Mouse (Mus musculus) ES-E14 (cell line): ENCODE measurements around the gene Ak7. TPM values are rescaled to one million over a fixed set of nuclear protein-coding genes. Genes with fewer than 3 reads are reported as not detected.

ENCODE experiments used
- DNase-seq: peaks from one replicate; pipeline ENCODE4 v3.0.0-alpha.2; 2013; ENCODE audit warnings: low read depth, low spot score
- H3K27ac ChIP-seq: 2 replicates; pipeline ENCODE4 v1.5.1; 2012; ENCODE audit warnings: low read depth, mild to moderate bottlenecking, low read length, moderate library complexity, mixed read lengths; ENCODE audit not compliant: poor library complexity, insufficient read depth, severe bottlenecking
- H3K36me3 ChIP-seq: 2 replicates; pipeline ENCODE4 v1.6.1; 2012; ENCODE audit warnings: mild to moderate bottlenecking, low read length, moderate library complexity, mixed read lengths; ENCODE audit not compliant: control insufficient read depth, poor library complexity, insufficient read depth, severe bottlenecking
- H3K4me1 ChIP-seq, 2 experiments: fragments of 150-350 bp in 1 of 2; sonication (generic) in 1 of 2; 2 replicates each; pipeline ENCODE4 v1.6.1; 2012; ENCODE audit warnings: low read length in 2 of 2, mild to moderate bottlenecking in 1 of 2, mixed read lengths in 1 of 2; ENCODE audit not compliant: control insufficient read depth in 2 of 2, insufficient read depth in 2 of 2, poor library complexity in 1 of 2
- H3K4me3 ChIP-seq, 2 experiments: fragments of 150-350 bp in 1 of 2; sonication (generic) in 1 of 2; 2 replicates each; pipeline ENCODE4 v1.5.1; 2012; ENCODE audit warnings: low read length in 2 of 2, low read depth in 1 of 2, mild to moderate bottlenecking in 1 of 2, mixed read lengths in 1 of 2; ENCODE audit not compliant: insufficient read depth in 1 of 2, poor library complexity in 1 of 2, severe bottlenecking in 1 of 2
- H3K9ac ChIP-seq: 2 replicates; pipeline ENCODE4 v1.6.1; 2012; ENCODE audit warnings: low read depth, mild to moderate bottlenecking, low read length, mixed read lengths; ENCODE audit not compliant: poor library complexity, insufficient read depth, severe bottlenecking
- H3K9me3 ChIP-seq: fragments of 150-350 bp; sonication (generic); 2 replicates; pipeline ENCODE4 v1.6.1; 2012; ENCODE audit warnings: low read depth, mild to moderate bottlenecking, low read length; ENCODE audit not compliant: control insufficient read depth, insufficient read depth
- CHD2 ChIP-seq: IDR thresholded peaks from 2 replicates; pipeline ENCODE4 v1.6.1; 2014; ENCODE audit warnings: mild to moderate bottlenecking, low read depth, low read length, inconsistent platforms
- HCFC1 ChIP-seq: IDR thresholded peaks from 2 replicates; pipeline ENCODE4 v1.6.1; 2012; ENCODE audit warnings: low read length, inconsistent platforms, borderline replicate concordance; ENCODE audit not compliant: insufficient read depth
- MAFK ChIP-seq: IDR thresholded peaks from 2 replicates; pipeline ENCODE4 v1.6.1; 2014; ENCODE audit warnings: mild to moderate bottlenecking, low read depth, low read length, inconsistent platforms; ENCODE audit not compliant: insufficient read depth
- ZC3H11A ChIP-seq: IDR thresholded peaks from 2 replicates; pipeline ENCODE4 v1.6.1; 2012; ENCODE audit warnings: low read depth, mild to moderate bottlenecking, inconsistent platforms, low read length, borderline replicate concordance
- ZNF384 ChIP-seq: IDR thresholded peaks from 2 replicates; pipeline ENCODE4 v1.6.1; 2012; ENCODE audit warnings: low read depth, low read length, inconsistent platforms
- in situ Hi-C, 2 experiments: fragments of 600-800 bp; cut with MboI; formaldehyde crosslinking; loops; one replicate each; pipeline ENCODE4 v1.15.1; 2025; ENCODE audit warnings: low sequenced_read_pairs in 2 of 2, inconsistent platforms in 1 of 2; ENCODE audit not compliant: unreplicated experiment in 2 of 2
- total RNA-seq: library from RNA; depleted of rRNA; stranded (reverse); fragments of 300-350 nt; gene quantifications from 2 replicates; pipeline ENCODE4 v1.2.3, GENCODE M21; 2012

Gene Ak7
- total RNA-seq, 1 experiment = 6.5 TPM

DNA sequence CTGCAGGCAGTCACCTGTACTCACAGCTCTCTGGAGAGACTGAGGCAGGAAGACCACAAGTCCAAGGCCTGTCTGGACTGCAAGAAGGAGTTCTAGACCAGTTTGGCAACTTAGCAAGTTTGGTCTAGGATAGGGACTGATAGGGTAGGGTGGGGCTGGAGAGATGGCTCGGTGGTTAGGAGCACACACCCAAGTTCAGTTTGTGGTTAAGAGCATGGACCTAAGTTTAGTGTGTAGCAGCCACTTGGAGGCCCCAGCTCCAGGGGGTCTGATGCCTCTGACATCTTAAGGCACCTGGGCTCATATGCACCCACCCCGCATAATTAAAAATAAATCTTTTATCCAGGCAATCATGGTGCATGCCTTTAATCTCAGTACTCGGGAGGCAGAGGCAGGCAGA, 21.5 kb downstream of the Ak7 start:
- H3K27ac ChIP-seq = no peak overlapping the region
- in situ Hi-C loops = no loop called here
- no peaks in the 10 kb centered on the region for H3K9me3 ChIP-seq
- DNase-seq = no peak
- H3K4me1 ChIP-seq = peaks cover 2% of the 10 kb centered on the region in 2 experiments; a peak in 1 of 4 replicates
- no peak overlapping the region for H3K4me3 ChIP-seq
- TF ChIP-seq CHD2 (no peak), ZC3H11A (no peak), HCFC1 (no peak), MAFK (no peak), ZNF384 (no peak)
- H3K9ac ChIP-seq = no peak overlapping the region
- H3K36me3 ChIP-seq = no peaks in the 10 kb centered on the region

DNA sequence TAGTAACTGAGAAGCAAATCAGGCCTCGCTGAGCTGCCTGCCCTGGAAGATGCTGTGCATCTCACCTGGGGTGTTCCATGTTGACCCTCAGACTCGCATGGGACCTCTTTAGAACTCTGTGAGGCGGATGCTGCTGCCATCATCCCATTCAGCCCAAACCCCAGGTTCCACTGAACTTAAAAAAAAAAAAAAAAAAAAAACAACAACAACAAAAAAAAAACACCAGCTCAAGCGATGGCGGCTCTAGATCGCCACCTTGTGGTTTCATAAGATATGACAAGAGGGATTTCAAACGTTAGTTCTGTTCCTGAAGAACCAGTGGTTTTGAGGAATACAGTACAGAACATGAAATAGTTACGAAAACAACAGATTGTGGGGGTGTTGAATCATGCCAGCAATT, 22.2 kb downstream of the Ak7 start:
- no peak overlapping the region for H3K9ac ChIP-seq
- in situ Hi-C loops = no loop called here
- no peaks in the 10 kb centered on the region for H3K36me3 ChIP-seq
- H3K4me1 ChIP-seq = peaks cover 2% of the 10 kb centered on the region in 2 experiments; a peak in 1 of 4 replicates
- no peak overlapping the region for H3K4me3 ChIP-seq
- no peaks in the 10 kb centered on the region for H3K9me3 ChIP-seq
- H3K27ac ChIP-seq = no peak overlapping the region
- DNase-seq = no peak
- TF ChIP-seq HCFC1 (no peak), ZNF384 (peak; percentile 98), MAFK (no peak), ZC3H11A (peak; percentile 39; the same call in 1 of the 2 replicates), CHD2 (no peak)

DNA sequence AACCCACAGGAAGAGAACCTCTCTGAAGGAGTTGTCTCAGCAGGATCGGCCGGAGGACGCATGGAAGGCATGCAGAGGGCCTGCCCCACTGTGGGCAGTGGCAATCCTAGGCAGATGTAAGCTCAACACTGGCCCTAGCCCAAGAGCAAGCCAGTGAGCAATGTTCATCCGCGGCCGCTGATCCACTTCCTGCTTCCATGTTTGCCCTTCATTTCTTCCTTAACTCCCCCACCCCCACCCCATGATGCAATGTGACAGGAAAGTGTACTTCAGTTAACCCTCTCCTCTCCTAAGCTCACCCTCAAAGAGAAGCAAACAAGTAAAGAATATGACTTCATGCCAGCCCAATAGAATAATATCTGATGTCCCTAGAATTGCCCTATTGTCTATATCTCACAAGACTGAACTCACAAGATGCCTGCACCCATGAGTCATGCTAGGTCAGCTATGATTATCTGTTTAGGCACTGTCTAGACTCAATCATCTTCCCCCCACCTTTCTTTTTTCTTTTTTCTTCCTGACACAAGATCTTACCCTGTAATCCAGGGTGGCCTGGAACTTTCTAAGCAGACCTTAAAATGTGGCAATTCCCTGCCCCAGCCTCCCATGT, 25.2 kb downstream of the Ak7 start:
- in situ Hi-C loops = no loop called here
- TF ChIP-seq CHD2 (no peak), MAFK (no peak), HCFC1 (no peak), ZC3H11A (no peak), ZNF384 (no peak)
- Histone ChIP-seq H3K27ac (peak overlapping the region; percentile 27; the same call in 1 of the 2 replicates), H3K9me3 (no peaks in the 10 kb centered on the region), H3K9ac (peak overlapping the region; percentile 85), H3K4me3 (peak overlapping the region; percentile 33 to 64; a peak in 3 of 4 replicates), H3K36me3 (no peaks in the 10 kb centered on the region), H3K4me1 (peaks cover 2 to 15% of the 10 kb centered on the region in 2 experiments; a peak in 3 of 4 replicates)
- no peak for DNase-seq

DNA sequence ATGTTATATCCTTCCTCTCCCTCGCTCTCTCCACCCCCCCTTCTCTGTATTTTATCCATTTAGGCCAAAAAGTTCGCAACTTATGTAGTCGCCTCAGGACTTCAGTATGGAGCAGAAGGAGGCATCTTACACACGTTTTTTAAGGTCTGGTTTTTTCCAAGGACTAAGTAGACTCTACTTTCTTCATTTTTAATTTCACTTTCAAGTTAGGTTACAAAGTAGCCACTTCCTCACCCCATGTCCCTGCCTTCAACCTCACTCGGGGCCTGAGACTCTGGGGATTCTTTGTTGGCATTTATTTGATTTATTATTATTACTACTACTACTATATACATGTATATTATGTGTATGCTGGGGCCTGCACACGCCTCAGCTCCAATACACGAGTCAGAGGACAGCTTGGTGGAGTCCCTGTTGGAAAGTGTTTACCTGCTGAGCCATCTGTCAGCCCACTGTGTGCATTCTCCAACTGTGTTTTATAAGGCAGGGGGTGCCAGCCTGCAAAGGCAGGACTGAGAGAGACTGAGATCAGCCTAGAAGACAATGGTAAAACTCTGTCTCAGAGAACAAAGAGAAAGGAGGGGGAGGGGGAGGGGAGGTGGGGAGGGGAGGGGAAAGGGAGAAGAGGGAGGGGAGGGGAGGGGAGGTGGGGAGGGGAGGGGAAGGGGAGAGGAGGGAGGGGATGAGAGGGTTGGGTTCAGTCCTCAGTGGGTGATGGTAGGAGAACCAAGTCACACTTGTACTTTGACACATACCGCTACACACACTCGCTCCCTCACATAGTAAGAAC, 27.8 kb downstream of the Ak7 start:
- H3K4me3 ChIP-seq = no peak overlapping the region
- TF ChIP-seq ZC3H11A (no peak), CHD2 (no peak), ZNF384 (no peak), MAFK (no peak), HCFC1 (no peak)
- H3K4me1 ChIP-seq = peaks cover 2 to 19% of the 10 kb centered on the region in 2 experiments; a peak in 3 of 4 replicates
- H3K9me3 ChIP-seq = no peaks in the 10 kb centered on the region
- H3K9ac ChIP-seq = no peak overlapping the region
- DNase-seq = no peak
- in situ Hi-C loops = no loop called here
- H3K27ac ChIP-seq = peak overlapping the region; percentile 68; the same call in 1 of the 2 replicates
- no peaks in the 10 kb centered on the region for H3K36me3 ChIP-seq
